Mouse (Mus musculus): ENCODE measurements at regions not wholly inside any gene's neighbourhood (a gene's known extent, or its start where the extent isn't known, plus 50 kb on each side); places are given as distances from the start of the nearest gene placed in this dataset.

DNA sequence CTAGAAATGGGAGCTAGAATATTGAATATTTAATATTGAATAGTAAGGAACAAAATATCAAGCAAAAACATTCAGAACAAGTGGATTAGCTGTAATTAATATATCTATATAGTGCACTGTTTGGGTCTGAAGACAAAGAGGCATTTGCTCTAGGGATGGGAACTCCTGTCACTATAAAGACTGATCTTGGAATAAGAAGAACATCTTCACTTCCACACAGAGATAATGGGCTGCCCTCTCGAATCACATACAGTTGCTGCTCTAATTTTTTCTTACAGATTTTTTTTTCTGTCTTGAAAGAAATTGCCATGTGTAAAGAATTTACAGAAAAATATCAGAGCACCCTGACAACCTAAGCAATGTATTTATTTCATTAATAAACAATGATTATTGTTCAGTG lies 229.7 kb upstream of the Zic4 start:
- no peak for DNase-seq (ENCODE audit: low spot score in 2 of 2)

DNA sequence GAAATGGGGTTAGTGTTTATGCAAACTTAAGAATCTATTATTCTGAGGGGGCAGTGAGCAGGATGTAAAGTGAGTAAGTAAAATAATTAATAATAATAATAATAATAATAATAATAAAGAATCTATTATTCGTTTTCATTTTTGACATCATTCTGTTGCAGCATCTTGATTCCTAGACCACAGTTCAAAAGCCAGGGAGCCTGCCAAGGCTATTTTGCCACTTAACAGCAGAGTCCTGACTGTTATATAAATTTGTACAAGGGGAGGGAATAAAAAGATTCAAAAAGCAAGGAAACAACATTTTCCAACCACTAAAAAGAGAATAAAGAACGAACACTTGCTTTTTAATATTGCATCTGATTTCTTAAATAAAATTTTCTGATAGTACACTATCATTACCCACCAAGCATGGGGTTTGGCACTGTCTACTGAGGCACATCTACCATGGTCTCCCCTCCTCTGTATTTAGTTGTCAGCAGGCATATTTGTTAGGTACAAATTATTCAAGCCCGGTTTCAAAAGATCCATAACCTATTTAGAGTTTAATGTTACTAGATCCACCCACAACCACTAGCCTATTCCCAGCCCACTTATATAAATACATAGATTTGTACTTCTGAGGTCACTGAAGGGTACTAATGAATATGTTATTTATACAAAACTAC lies 228.8 kb upstream of the Zic4 start:
- DNase-seq (ENCODE audit: low spot score in 2 of 2): no peak

DNA sequence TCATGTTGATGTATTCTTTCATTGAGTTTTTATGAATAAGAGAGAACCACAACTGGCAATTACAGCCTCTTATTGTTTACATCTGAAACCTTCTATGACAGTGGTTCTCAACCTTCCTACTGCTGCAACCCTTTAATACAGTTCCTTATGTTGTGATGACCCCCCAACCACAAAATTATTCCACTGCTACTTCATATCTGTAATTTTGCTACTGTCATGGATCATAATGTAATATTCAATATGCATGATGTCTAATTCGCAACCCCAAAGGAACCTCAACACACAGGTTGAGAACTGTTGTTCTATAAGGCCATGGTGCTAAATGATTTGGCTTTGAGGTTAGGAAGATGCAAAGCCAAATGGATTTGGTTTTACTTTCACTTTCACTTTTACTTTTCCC lies 227.9 kb upstream of the Zic4 start:
- DNase-seq (ENCODE audit: low spot score in 2 of 2): no peak

- no peak for DNase-seq (ENCODE audit: low spot score in 2 of 2)
Observed at GRCm38 (mm10) chr9:91135107-91135506, 227.1 kb upstream of the Zic4 start.

DNA sequence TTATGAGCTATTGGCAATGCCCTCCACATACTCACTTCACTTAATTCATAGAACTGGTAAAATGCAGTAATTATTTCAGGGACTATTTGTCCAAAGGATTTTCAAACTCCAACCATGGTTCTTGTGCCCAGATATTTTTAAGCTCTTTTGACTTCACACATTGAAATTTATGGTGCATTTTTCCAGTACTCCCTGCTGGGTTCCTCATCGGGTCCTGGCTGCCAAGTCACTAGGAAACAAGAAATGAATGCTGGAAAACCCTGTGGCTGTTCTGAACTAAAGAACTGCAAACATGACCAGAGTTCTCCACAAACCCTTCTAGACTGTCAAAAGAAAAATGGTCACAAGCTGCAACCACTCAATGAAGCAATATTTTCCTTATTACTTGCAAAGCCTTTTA lies 221.6 kb upstream of the Zic4 start:
- DNase-seq (ENCODE audit: low spot score in 2 of 2): no peak

GRCm38 (mm10) chr9:91151893-91152292 lies 210.3 kb upstream of the Zic4 start:
- DNase-seq (ENCODE audit: low spot score in 2 of 2): no peak

DNA sequence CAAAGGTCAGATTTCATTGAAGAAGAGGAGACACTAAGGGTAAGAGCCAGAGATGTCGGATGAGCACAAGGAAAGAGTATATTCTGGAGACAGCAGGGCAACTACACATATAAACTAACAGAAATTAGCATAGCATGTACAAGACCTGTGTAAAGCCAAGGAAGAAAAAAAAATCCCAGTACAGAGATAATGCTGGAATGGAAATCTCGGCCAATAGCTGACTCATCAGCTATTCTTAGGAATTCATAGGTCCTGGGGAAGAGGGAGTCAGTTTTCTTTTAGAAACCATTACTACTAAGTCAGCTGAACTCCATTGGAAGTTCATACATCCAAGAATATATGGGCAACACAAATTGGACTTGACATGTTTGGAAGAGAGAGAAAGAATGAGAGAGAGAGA lies 202.9 kb upstream of the Zic4 start:
- DNase-seq (ENCODE audit: low spot score in 2 of 2): no peak

GRCm38 (mm10) chr9:91167871-91168270 lies 194.3 kb upstream of the Zic4 start:
- DNase-seq (ENCODE audit: low spot score in 2 of 2): no peak

GRCm38 (mm10) chr9:91193221-91193620 lies 169.0 kb upstream of the Zic4 start:
- DNase-seq (ENCODE audit: low spot score in 2 of 2): no peak

- no peak for DNase-seq (ENCODE audit: low spot score in 2 of 2)
Observed at GRCm38 (mm10) chr9:91193954-91194353, 168.3 kb upstream of the Zic4 start.

DNA sequence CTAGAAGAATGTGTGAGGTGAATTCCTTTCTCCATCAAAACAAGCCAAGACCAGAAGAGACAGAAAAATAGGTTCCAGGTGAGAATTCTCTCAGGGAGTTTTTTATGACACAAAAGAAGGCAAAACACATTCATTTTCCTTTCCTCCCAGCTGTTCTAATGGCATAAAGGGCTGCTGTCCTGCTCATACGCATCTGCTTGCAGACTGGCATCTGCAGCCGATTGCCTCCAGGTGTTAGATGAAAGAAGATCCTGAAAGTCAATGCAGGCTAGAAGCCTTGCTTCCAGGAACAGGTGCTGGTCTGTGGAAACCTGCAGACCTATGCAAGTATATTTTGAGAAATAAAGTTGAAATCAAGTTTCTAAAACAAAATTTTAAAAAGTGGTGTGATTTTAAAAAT lies 154.9 kb upstream of the Zic4 start:
- no peak for DNase-seq (ENCODE audit: low spot score in 2 of 2)

- DNase-seq (ENCODE audit: low spot score in 2 of 2): no peak
Observed at GRCm38 (mm10) chr9:91227673-91228440, 134.4 kb upstream of the Zic4 start.

- DNase-seq (ENCODE audit: low spot score in 2 of 2): no peak
Observed at GRCm38 (mm10) chr9:91228525-91228924, 133.7 kb upstream of the Zic4 start.

DNA sequence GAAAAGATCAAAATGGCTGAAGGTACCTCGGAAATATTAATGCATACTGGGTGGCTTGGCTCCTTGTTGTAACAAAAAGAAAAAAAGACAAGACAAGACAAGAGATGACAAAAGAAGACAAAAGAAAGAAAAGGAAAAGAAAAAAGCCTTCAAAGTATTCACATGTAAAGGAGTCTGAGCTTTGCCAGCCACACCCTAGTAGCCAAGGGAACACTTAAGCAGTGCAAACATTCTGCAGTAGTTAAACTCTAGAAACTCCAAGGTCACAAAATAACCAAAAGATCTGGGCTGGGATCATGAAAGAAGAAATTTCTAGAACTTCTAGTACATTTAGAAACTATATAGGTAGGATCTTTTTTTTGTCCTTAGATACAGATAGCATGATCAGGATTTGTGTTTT lies 108.3 kb upstream of the Zic4 start:
- no peak for DNase-seq (ENCODE audit: low spot score in 2 of 2)

- DNase-seq (ENCODE audit: low spot score in 2 of 2): no peak
Observed at GRCm38 (mm10) chr9:91291340-91291739, 70.9 kb upstream of the Zic4 start.

All from layer of hippocampus, adult 18-20 months (tissue).